13 mouse cellular contexts compared by ENCODE assay signal in the genomic region with DNA sequence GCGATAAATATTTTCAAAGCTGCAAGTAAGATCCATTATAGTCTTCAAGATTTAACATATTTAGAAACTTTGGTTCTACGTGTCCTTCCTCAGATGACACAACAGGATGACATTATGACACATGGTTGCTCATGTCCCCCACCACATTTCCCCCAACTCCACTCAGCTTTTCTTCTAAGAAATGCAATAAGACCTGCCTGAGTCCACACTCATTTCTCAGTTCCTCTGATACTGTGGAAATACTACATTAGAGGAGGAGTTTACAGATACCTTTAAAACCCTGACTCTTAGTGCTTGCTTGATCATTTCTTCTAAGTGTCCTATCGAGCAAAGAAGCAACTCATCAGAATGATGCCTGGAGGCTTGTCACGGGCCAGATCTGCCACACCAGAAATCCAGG. TPM values are rescaled to one million over a fixed set of nuclear protein-coding genes. Genes with fewer than 3 reads are reported as not detected.
"Had no signal": no experiment of that assay in that cellular context is flagged by ENCODE, and none has a peak within 500 bp of the region (broad histone marks: within the 10 kb centered on the region; RNA-seq: fewer than 3 reads in every experiment).

Gene Gm5483, plus strand, starts transcription at position 301 of the 400 bp plus-strand sequence.

RNA-seq across cellular contexts. Expression of gene Gm5483, which starts in this region (rescaled TPM):
- total RNA-seq: layer of hippocampus, adult 8-10 months; layer of hippocampus, postnatal 36 days; left cerebral cortex, postnatal 10 days; left cerebral cortex, postnatal 36 days; liver, adult 2 months; megakaryocyte-erythroid progenitor cell, adult 5-6 weeks; midbrain, postnatal 0 days had no signal
- polyA plus RNA-seq: limb, embryonic 11.5 days; liver, adult 2 months; midbrain, embryonic 14.5 days; neural tube, embryonic 11.5 days; neural tube, embryonic 14.5 days; testis, adult 2 months; urinary bladder, adult 2 months had no signal
